Mouse (Mus musculus): Measurements from ENCODE around the gene C130026I21Rik. TPM values are rescaled to one million over a fixed set of nuclear protein-coding genes. Genes with fewer than 3 reads are reported as not detected.
"Not testable (repeated sequence)": the region's sequence is repeated elsewhere in the genome, so short reads cannot be mapped to it uniquely, and the experiment has no call there.

C130026I21Rik gene
- polyA plus RNA-seq, 1 experiment from 2014 or later, result 0.26 TPM

- not testable (repeated sequence) for H3K4me3 ChIP-seq (ENCODE audit: low read depth, low read length); H3K27me3 ChIP-seq (ENCODE audit: control insufficient read depth, insufficient read depth, low read depth, low read length); H3K9ac ChIP-seq (ENCODE audit: low read depth, low read length); H3K9me3 ChIP-seq (replicated peaks; ENCODE audit: control insufficient read depth, low read length, poor library complexity, severe bottlenecking); H3K36me3 ChIP-seq (ENCODE audit: control insufficient read depth, insufficient read depth, low read length); ATAC-seq; H3K4me1 ChIP-seq (ENCODE audit: control insufficient read depth, insufficient read depth, low read length); H3K27ac ChIP-seq (ENCODE audit: low read length); H3K4me2 ChIP-seq (ENCODE audit: low read length)
- 87% methylated on average over 4 of the region's 4 CpGs for WGBS
Measured at GRCm38 (mm10) chr1:85178971-85179370, 91.4 kb downstream of the C130026I21Rik start.

- H3K27me3 ChIP-seq (ENCODE audit: control insufficient read depth, insufficient read depth, low read depth, low read length); H3K4me1 ChIP-seq (ENCODE audit: control insufficient read depth, insufficient read depth, low read length); ATAC-seq; H3K4me2 ChIP-seq (ENCODE audit: low read length); H3K36me3 ChIP-seq (ENCODE audit: control insufficient read depth, insufficient read depth, low read length); H3K9ac ChIP-seq (ENCODE audit: low read depth, low read length); H3K9me3 ChIP-seq (replicated peaks; ENCODE audit: control insufficient read depth, low read length, poor library complexity, severe bottlenecking); H3K27ac ChIP-seq (ENCODE audit: low read length); H3K4me3 ChIP-seq (ENCODE audit: low read depth, low read length): not testable (repeated sequence)
- 50% methylated on average over 1 of the region's 2 CpGs for whole genome bisulfite sequencing
Measured at GRCm38 (mm10) chr1:85162841-85163240, 107.5 kb downstream of the C130026I21Rik start.

- H3K4me1 ChIP-seq (ENCODE audit: control insufficient read depth, insufficient read depth, low read length); H3K27me3 ChIP-seq (ENCODE audit: control insufficient read depth, insufficient read depth, low read depth, low read length); H3K9ac ChIP-seq (ENCODE audit: low read depth, low read length); H3K9me3 ChIP-seq (replicated peaks; ENCODE audit: control insufficient read depth, low read length, poor library complexity, severe bottlenecking); H3K4me2 ChIP-seq (ENCODE audit: low read length); H3K4me3 ChIP-seq (ENCODE audit: low read depth, low read length); H3K27ac ChIP-seq (ENCODE audit: low read length); ATAC-seq; H3K36me3 ChIP-seq (ENCODE audit: control insufficient read depth, insufficient read depth, low read length): not testable (repeated sequence)
- WGBS, result 79% methylated on average over 4 of the region's 5 CpGs
Measured at GRCm38 (mm10) chr1:85155151-85155550, 115.2 kb downstream of the C130026I21Rik start.

- H3K9ac ChIP-seq (ENCODE audit: low read depth, low read length); H3K4me2 ChIP-seq (ENCODE audit: low read length); H3K27me3 ChIP-seq (ENCODE audit: control insufficient read depth, insufficient read depth, low read depth, low read length); H3K4me3 ChIP-seq (ENCODE audit: low read depth, low read length); H3K36me3 ChIP-seq (ENCODE audit: control insufficient read depth, insufficient read depth, low read length); H3K27ac ChIP-seq (ENCODE audit: low read length); H3K9me3 ChIP-seq (replicated peaks; ENCODE audit: control insufficient read depth, low read length, poor library complexity, severe bottlenecking); H3K4me1 ChIP-seq (ENCODE audit: control insufficient read depth, insufficient read depth, low read length); ATAC-seq: not testable (repeated sequence)
- 92% methylated on average over 18 of the region's 22 CpGs for WGBS
Measured at GRCm38 (mm10) chr1:85133671-85134070, 136.7 kb downstream of the C130026I21Rik start.

GRCm38 (mm10) chr1:85121841-85122240 is 148.5 kb downstream of the C130026I21Rik start:
- not testable (repeated sequence) for H3K27me3 ChIP-seq (ENCODE audit: control insufficient read depth, insufficient read depth, low read depth, low read length); ATAC-seq; H3K4me1 ChIP-seq (ENCODE audit: control insufficient read depth, insufficient read depth, low read length); H3K9ac ChIP-seq (ENCODE audit: low read depth, low read length); H3K9me3 ChIP-seq (replicated peaks; ENCODE audit: control insufficient read depth, low read length, poor library complexity, severe bottlenecking); H3K36me3 ChIP-seq (ENCODE audit: control insufficient read depth, insufficient read depth, low read length); H3K27ac ChIP-seq (ENCODE audit: low read length); H3K4me2 ChIP-seq (ENCODE audit: low read length); H3K4me3 ChIP-seq (ENCODE audit: low read depth, low read length)
- WGBS, result 95% methylated on average over 4 of the region's 4 CpGs

GRCm38 (mm10) chr1:85118341-85118740 is 152.0 kb downstream of the C130026I21Rik start:
- H3K4me3 ChIP-seq (ENCODE audit: low read depth, low read length); H3K9me3 ChIP-seq (replicated peaks; ENCODE audit: control insufficient read depth, low read length, poor library complexity, severe bottlenecking); H3K27me3 ChIP-seq (ENCODE audit: control insufficient read depth, insufficient read depth, low read depth, low read length); H3K27ac ChIP-seq (ENCODE audit: low read length); H3K9ac ChIP-seq (ENCODE audit: low read depth, low read length); H3K4me1 ChIP-seq (ENCODE audit: control insufficient read depth, insufficient read depth, low read length); ATAC-seq; H3K4me2 ChIP-seq (ENCODE audit: low read length); H3K36me3 ChIP-seq (ENCODE audit: control insufficient read depth, insufficient read depth, low read length): not testable (repeated sequence)
- 81% methylated on average over 5 of the region's 6 CpGs for WGBS

- ATAC-seq; H3K9ac ChIP-seq (ENCODE audit: low read depth, low read length); H3K9me3 ChIP-seq (replicated peaks; ENCODE audit: control insufficient read depth, low read length, poor library complexity, severe bottlenecking); H3K27me3 ChIP-seq (ENCODE audit: control insufficient read depth, insufficient read depth, low read depth, low read length); H3K4me3 ChIP-seq (ENCODE audit: low read depth, low read length); H3K27ac ChIP-seq (ENCODE audit: low read length); H3K4me1 ChIP-seq (ENCODE audit: control insufficient read depth, insufficient read depth, low read length); H3K4me2 ChIP-seq (ENCODE audit: low read length); H3K36me3 ChIP-seq (ENCODE audit: control insufficient read depth, insufficient read depth, low read length): not testable (repeated sequence)
- 78% methylated on average over 4 of the region's 6 CpGs for WGBS
Measured at GRCm38 (mm10) chr1:85117537-85117936, 152.8 kb downstream of the C130026I21Rik start.

- 61% methylated on average over 6 of the region's 6 CpGs for WGBS
- not testable (repeated sequence) for H3K9ac ChIP-seq (ENCODE audit: low read depth, low read length); H3K9me3 ChIP-seq (replicated peaks; ENCODE audit: control insufficient read depth, low read length, poor library complexity, severe bottlenecking); H3K27me3 ChIP-seq (ENCODE audit: control insufficient read depth, insufficient read depth, low read depth, low read length); H3K4me2 ChIP-seq (ENCODE audit: low read length); H3K4me3 ChIP-seq (ENCODE audit: low read depth, low read length); H3K4me1 ChIP-seq (ENCODE audit: control insufficient read depth, insufficient read depth, low read length); H3K27ac ChIP-seq (ENCODE audit: low read length); H3K36me3 ChIP-seq (ENCODE audit: control insufficient read depth, insufficient read depth, low read length); ATAC-seq
Measured at GRCm38 (mm10) chr1:85114666-85115402, 155.5 kb downstream of the C130026I21Rik start.

GRCm38 (mm10) chr1:85114078-85114477 is 156.3 kb downstream of the C130026I21Rik start:
- H3K4me3 ChIP-seq (ENCODE audit: low read depth, low read length); H3K9ac ChIP-seq (ENCODE audit: low read depth, low read length); H3K9me3 ChIP-seq (replicated peaks; ENCODE audit: control insufficient read depth, low read length, poor library complexity, severe bottlenecking); H3K27ac ChIP-seq (ENCODE audit: low read length); H3K36me3 ChIP-seq (ENCODE audit: control insufficient read depth, insufficient read depth, low read length); H3K4me1 ChIP-seq (ENCODE audit: control insufficient read depth, insufficient read depth, low read length); H3K4me2 ChIP-seq (ENCODE audit: low read length); H3K27me3 ChIP-seq (ENCODE audit: control insufficient read depth, insufficient read depth, low read depth, low read length): not testable (repeated sequence)
- WGBS, result 79% methylated on average over 3 of the region's 3 CpGs
- ATAC-seq, result peak; percentile 17; the same call in 1 of the 2 replicates
